In genomic region chr16:34279654-34280383, GRCm38 (mm10) we compare ENCODE assay signal across 15 mouse cellular contexts.
DNase-seq lines count a peak whose midpoint lies in the region; ATAC-seq and TF ChIP-seq lines count a peak whose summit lies in the region.
"Had no signal": no experiment of that assay in that cellular context is flagged by ENCODE, and none has a peak within 500 bp of the region (broad histone marks: within the 10 kb centered on the region; RNA-seq: fewer than 3 reads in every experiment).

No protein-coding gene starts in this region.

- peak; percentile 79 for ATAC-seq in forebrain, embryonic 16.5 days
- ATAC-seq: inflammation-experienced regulatory T-cells, adult 6 months had no signal

- intact Hi-C loops in left cerebral cortex, adult 2 months (cut with DNase I), result loop anchor here (2.0 kb wide), 1 partner anchor 43 kb away; no protein-coding TSS in a partner anchor

- DNase-seq in kidney, adult 9 months, result peak; percentile 12
- no peak for DNase-seq in kidney, postnatal 10 days
- peak; percentile 69 for DNase-seq in brain, embryonic 14.5 days (ENCODE audit: low read depth)
- no peak for DNase-seq in left cerebral cortex, adult 2 months (ENCODE audit: extremely low spot score in 1 of 2, low spot score in 2 of 2)
- DNase-seq in urinary bladder, postnatal 14 days (ENCODE audit: low spot score), result no peak
- DNase-seq in gastrocnemius, adult 18-20 months (ENCODE audit: low spot score), result no peak
- DNase-seq: cerebellum, adult 11-12 months; gastrocnemius, postnatal 25 days had no signal

- no peaks in the 10 kb centered on the region for H3K9me3 ChIP-seq in forebrain, embryonic 16.5 days (ENCODE audit: control insufficient read depth, low read length)
- H3K9me3 ChIP-seq: heart, embryonic 13.5 days; limb, embryonic 10.5 days; liver, embryonic 15.5 days had no signal

- no peaks in the 10 kb centered on the region for H3K36me3 ChIP-seq in forebrain, embryonic 16.5 days (ENCODE audit: control insufficient read depth, insufficient read depth)
- H3K36me3 ChIP-seq: heart, embryonic 13.5 days; limb, embryonic 10.5 days; liver, embryonic 15.5 days had no signal

- no peak overlapping the region for H3K4me3 ChIP-seq in forebrain, embryonic 16.5 days (replicated peaks; ENCODE audit: low read length)
- H3K4me3 ChIP-seq in left cerebral cortex, adult 2 months, result no peak overlapping the region
- H3K4me3 ChIP-seq: erythroblast, embryonic 14.5 days; heart, embryonic 13.5 days; limb, embryonic 10.5 days; liver, embryonic 15.5 days had no signal

- no peaks in the 10 kb centered on the region for H3K27me3 ChIP-seq in forebrain, embryonic 16.5 days (replicated peaks; ENCODE audit: control insufficient read depth, insufficient read depth, low read length)
- H3K27me3 ChIP-seq: heart, embryonic 13.5 days; liver, embryonic 15.5 days had no signal

- no peak overlapping the region for H3K9ac ChIP-seq in forebrain, embryonic 16.5 days (replicated peaks; ENCODE audit: low read depth, low read length)
- H3K9ac ChIP-seq: heart, embryonic 13.5 days; liver, embryonic 15.5 days had no signal

- 61% methylated on average over 7 of the region's 7 CpGs for WGBS in forebrain, embryonic 16.5 days

- no peak for TF ChIP-seq CTCF in brain, embryonic 14.5 days (IDR thresholded peaks at IDR 0.05; ENCODE audit: borderline replicate concordance, extremely low read depth, insufficient read depth, insufficient read length)
- no peak; the same call in 1 of the 2 replicates for TF ChIP-seq CTCF in left cerebral cortex, adult 2 months (IDR thresholded peaks at IDR 0.05)

- peaks cover 10% of the 10 kb centered on the region for H3K4me1 ChIP-seq in forebrain, embryonic 16.5 days (replicated peaks; ENCODE audit: control insufficient read depth, insufficient read depth, low read length)
- H3K4me1 ChIP-seq: liver, embryonic 15.5 days had no signal

- no peak for TF ChIP-seq POLR2A in brain, embryonic 14.5 days (IDR thresholded peaks at IDR 0.05; ENCODE audit: borderline replicate concordance, extremely low read depth, insufficient read depth, insufficient read length, poor library complexity, severe bottlenecking)

- H3K4me2 ChIP-seq in forebrain, embryonic 16.5 days (ENCODE audit: low read length), result no peak overlapping the region
- H3K4me2 ChIP-seq: heart, embryonic 13.5 days; liver, embryonic 15.5 days had no signal

- H3K27ac ChIP-seq in forebrain, embryonic 16.5 days (ENCODE audit: low read length), result peak overlapping the region; percentile 77
- H3K27ac ChIP-seq in left cerebral cortex, adult 2 months, result peak overlapping the region; percentile 87
- H3K27ac ChIP-seq: heart, embryonic 13.5 days; limb, embryonic 10.5 days; liver, embryonic 15.5 days; macrophage had no signal

Comparison
In these comparisons a context has a peak if more than half of its experiments do, and no peak if none do; other contexts are left out.
1. DNase-seq: peak in kidney, adult 9 months (single experiment) and brain, embryonic 14.5 days (single experiment); none in kidney, postnatal 10 days (single experiment), left cerebral cortex, adult 2 months (0 of 2), urinary bladder, postnatal 14 days (single experiment) and gastrocnemius, adult 18-20 months (single experiment).